Mouse (Mus musculus) regulatory T cell (primary cell): Measurements from ENCODE around the gene Cyp4f40.
"Not testable (repeated sequence)": the region's sequence is repeated elsewhere in the genome, so short reads cannot be mapped to it uniquely, and the experiment has no call there.

Experiments
- in situ Hi-C: fragments of 300-600 bp; cut with MboI, MseI; formaldehyde crosslinking; loops from one replicate; pipeline ENCODE4 v1.15.1; 2025; ENCODE audit warnings: high pct_unique_total_duplicates

The Cyp4f40 gene

GRCm38 (mm10) chr17:32658712-32659111 is at the start of gene Cyp4f40:
Gene Cyp4f40 (plus strand): TSS chr17:32658900.
- in situ Hi-C loops = no loop called here

- in situ Hi-C loops = loop anchor here (10.0 kb wide), 1 partner anchor 1275 kb away; no protein-coding TSS in a partner anchor
These were observed 48.5 kb upstream of the Cyp4f40 start for GRCm38 (mm10) chr17:32610231-32610630.

GRCm38 (mm10) chr17:32610896-32611295 is 47.8 kb upstream of the Cyp4f40 start:
- in situ Hi-C loops = loop anchor here (10.0 kb wide), 1 partner anchor 1274 kb away; no protein-coding TSS in a partner anchor

DNA sequence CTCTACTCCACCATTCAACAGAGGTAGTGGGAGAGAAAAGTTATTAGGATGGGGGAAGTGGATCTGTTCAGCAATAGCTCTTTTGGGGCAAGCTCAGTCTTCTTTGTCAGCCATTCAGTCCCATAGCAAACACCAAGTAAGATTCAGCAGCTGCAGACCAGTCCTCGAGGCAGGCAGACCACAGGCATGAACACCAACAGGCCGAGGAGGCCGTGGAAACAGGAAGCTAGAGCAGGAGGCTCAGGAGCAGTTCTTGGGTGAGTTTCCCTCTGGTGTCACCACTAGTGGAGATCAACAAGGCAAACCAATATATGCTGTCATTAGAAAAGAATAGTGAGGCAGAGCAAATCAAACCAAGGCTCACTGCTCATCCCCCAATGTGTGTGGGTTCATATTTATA is 46.3 kb upstream of the Cyp4f40 start:
- in situ Hi-C loops = loop anchor here (10.0 kb wide), 1 partner anchor 1272 kb away; no protein-coding TSS in a partner anchor

- in situ Hi-C loops = loop anchor here (10.0 kb wide), 1 partner anchor 1268 kb away; no protein-coding TSS in a partner anchor
These were observed 41.4 kb upstream of the Cyp4f40 start for GRCm38 (mm10) chr17:32617252-32617651.

- in situ Hi-C loops = not testable (repeated sequence)
These were observed 37.7 kb upstream of the Cyp4f40 start, which contains the start of gene Cyp4f37 for GRCm38 (mm10) chr17:32621018-32621417. Gene Cyp4f37 (plus strand): TSS chr17:32621309.

DNA sequence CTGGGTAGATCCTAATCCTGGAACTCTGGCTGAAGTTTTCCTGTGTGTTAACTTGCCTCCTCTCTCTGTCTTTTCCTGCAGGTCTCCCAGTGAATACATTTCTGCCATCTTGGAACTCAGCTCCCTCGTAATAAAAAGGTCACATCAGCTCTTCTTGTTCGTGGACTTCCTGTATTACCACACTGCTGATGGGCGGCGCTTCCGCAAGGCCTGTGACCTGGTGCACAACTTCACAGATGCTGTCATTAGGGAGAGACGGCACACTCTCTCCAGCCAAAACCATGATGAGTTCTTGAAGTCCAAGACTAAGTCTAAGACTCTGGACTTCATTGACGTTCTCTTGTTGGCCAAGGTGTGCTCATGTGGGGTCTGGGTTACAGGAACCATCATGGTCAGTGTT is 29.0 kb upstream of the Cyp4f40 start:
- in situ Hi-C loops = loop anchor here (5.0 kb wide), 1 partner anchor 77 kb away; no protein-coding TSS in a partner anchor

- in situ Hi-C loops = loop anchor here (5.0 kb wide), 1 partner anchor 80 kb away; no protein-coding TSS in a partner anchor
These were observed 26.8 kb upstream of the Cyp4f40 start for GRCm38 (mm10) chr17:32631936-32632335.

DNA sequence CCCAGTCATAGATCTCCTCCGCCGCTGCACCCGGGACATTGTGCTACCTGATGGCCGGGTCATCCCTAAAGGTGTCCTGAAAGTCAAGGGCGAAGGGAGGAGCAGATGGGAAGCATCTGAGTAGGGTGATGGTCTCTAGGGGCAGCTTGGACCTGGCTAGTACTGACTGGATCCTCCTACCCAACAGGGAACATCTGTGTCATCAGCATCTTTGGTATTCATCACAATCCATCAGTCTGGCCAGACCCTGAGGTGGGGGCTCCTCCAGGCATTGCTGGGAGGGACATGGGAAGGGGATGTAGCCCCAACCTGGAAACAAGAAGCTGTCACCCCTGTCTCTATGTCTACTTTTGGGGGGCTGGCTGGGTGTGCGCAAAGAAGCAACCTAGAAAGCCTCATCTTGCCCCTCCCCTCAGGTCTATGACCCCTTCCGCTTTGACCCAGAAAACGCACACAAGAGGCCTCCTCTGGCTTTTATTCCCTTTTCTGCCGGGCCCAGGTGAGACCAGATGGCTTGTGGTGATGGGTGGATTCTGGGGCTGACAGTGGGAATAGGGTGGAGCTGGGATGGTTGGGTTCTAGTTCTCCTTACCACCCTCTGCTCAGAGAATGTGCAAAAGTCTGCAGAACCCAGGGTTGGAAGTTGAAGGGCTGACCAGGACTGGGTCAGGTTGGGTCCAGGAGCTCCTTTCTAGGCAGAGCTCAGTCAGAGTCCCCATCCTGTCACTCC is 24.3 kb upstream of the Cyp4f40 start:
- in situ Hi-C loops = loop anchor here (5.0 kb wide), 1 partner anchor 82 kb away; no protein-coding TSS in a partner anchor

DNA sequence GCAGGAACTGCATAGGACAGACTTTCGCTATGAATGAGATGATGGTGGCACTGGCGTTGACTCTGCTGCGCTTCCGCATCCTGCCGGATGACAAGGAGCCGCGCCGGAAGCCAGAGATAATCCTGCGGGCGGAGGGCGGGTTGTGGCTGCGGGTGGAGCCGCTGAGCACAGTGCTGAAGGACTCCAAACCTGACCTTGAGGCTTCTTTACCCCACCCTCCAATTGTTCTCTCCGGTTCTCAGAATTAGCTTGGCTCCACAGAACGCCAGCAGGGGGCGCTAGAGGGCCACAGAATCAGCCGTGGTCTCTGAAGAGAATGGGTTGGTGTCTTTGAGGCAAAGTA is 23.8 kb upstream of the Cyp4f40 start:
- in situ Hi-C loops = loop anchor here (5.0 kb wide), 1 partner anchor 83 kb away; no protein-coding TSS in a partner anchor

DNA sequence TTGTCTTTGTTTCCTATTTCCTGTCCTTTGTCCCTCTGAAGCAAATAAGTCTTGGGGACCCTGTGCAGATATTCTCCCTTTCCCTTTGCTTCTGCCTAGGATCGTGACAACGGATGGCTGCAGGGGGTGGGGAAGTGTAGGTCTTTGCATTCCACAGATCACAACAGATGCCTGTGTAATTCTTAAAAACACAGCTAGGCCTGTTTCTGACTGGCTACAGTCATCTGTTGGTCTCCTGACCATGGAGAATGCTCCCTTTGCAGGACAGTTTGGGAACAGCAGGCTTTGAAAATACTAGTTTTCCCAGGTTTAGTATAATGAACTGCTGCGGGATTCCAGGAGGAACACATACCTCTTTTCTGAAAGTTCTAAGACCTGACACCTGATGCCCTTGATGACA is 22.4 kb upstream of the Cyp4f40 start:
- in situ Hi-C loops = no loop called here

DNA sequence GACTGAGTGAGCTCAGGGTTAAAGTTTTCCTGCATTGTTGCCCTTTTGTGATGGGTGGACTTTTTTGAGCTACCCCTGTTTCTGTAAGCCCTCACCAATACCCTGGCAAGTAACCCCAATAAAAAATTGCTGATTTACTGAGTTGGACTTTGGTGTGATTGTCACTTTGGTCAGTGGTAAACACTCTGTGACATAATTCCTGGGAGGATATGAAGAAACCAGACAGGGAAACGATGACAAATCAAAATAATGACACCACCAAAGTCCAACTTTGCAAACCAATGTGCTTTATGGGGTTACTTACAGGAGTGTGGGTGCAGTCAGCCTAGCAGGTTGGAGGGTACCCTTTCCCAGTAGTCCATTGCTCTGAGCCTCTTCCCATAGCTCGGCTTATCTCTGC is 21.5 kb upstream of the Cyp4f40 start:
- in situ Hi-C loops = no loop called here

GRCm38 (mm10) chr17:32646631-32647030 is 12.1 kb upstream of the Cyp4f40 start:
- in situ Hi-C loops = no loop called here

- in situ Hi-C loops = no loop called here
These were observed 4.8 kb upstream of the Cyp4f40 start for GRCm38 (mm10) chr17:32653860-32654259.

GRCm38 (mm10) chr17:32657041-32657440 is 1.7 kb upstream of the Cyp4f40 start:
- in situ Hi-C loops = no loop called here

- in situ Hi-C loops = no loop called here
These were observed 454 bp upstream of the Cyp4f40 start for GRCm38 (mm10) chr17:32658246-32658645.

DNA sequence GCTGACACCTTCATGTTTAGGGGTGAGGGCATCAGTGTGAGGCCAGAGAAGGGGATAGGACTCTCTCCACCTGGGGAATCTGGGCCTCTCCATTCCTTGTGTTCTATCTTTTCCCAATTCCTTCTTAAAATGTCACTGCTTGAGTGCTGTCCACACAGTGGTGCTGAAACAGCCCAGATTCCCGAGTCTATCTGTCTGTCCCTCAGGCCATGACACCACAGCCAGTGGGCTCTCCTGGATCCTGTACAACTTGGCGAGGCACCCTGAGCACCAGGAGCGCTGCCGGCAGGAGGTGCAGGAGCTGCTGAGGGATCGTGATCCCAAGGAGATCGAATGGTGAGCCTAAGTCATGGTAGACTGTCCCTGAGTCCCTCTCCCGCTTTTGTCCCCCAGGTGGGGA is 15.3 kb downstream of the Cyp4f40 start:
- in situ Hi-C loops = no loop called here

DNA sequence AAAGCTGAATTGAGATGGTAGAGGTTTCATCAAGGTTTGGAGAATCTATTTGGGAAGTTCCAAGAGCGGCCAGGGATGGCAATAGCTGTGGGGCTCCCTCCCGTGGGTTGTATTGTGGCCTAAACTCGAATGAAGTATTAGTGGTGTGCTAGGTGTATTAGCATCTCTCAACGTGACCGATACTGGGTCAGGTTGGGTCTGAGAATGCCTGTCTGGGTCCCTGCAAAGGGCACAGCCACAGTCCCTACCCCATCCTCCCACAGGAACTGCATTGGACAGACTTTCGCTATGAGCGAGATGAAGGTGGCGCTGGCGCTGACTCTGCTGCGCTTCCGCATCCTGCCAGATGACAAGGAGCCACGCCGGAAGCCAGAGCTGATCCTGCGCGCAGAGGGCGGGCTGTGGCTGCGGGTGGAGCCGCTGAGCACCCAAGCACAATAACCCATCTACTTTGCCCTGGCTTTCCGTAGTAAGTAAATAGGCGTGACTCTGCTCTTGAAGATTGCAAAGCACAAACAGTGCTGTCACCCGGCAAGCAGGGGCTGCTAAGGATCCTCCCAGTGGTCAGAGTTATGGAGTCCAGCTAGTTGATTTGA is 17.4 kb downstream of the Cyp4f40 start:
- in situ Hi-C loops = no loop called here

- in situ Hi-C loops = loop anchor here (5.0 kb wide), 1 partner anchor 128 kb away; no protein-coding TSS in a partner anchor
These were observed 21.7 kb downstream of the Cyp4f40 start for GRCm38 (mm10) chr17:32680404-32680803.

- in situ Hi-C loops = no loop called here
These were observed 26.5 kb downstream of the Cyp4f40 start, which contains the start of gene Cyp4f15 for GRCm38 (mm10) chr17:32685048-32685750. Gene Cyp4f15 (plus strand): TSS chr17:32685627.

DNA sequence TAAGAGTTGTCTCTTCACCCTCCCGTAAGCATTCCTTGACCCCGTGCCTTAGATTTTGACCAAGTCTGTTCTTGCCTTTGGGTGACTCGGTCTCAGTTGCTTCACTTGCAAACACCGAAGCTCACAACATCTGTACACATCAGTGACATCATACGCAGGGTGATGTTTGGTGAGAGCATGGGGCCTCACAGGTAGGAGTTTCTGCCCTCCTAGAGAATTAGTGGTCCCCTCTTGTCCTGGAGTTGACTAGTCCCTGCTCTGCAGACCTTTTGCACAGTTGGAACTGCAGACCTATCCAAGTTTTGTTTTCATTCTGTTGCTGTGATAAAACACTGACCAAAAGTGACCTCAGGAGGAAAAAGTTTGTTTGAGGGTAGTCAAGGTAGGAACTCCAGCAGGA is 28.0 kb downstream of the Cyp4f40 start:
- in situ Hi-C loops = no loop called here

- in situ Hi-C loops = no loop called here
These were observed 32.3 kb downstream of the Cyp4f40 start for GRCm38 (mm10) chr17:32690959-32691358.
